Mouse (Mus musculus) forebrain, embryonic 16.5 days (tissue): ENCODE measurements around the gene Rmi2. TPM values are rescaled to one million over a fixed set of nuclear protein-coding genes. Genes with fewer than 3 reads are reported as not detected.
"Not testable (repeated sequence)": the region's sequence is repeated elsewhere in the genome, so short reads cannot be mapped to it uniquely, and the experiment has no call there.

Experiments used
- ATAC-seq: fragments of 200-750 bp; cut with Nextera tagmentation; 2 replicates; pipeline ENCODE4 v1.8.0; 2017; ENCODE audit warnings: mild to moderate bottlenecking, moderate library complexity
- H3K27ac ChIP-seq: fragments of 300-500 bp; sonication (generic); 2 replicates; pipeline ENCODE4 v1.5.1; 2014; ENCODE audit warnings: low read length, control low read depth
- H3K27me3 ChIP-seq: fragments of 300-500 bp; sonication (generic); replicated peaks from 2 replicates; pipeline ENCODE4 v1.6.1; 2014; ENCODE audit warnings: low read length; ENCODE audit not compliant: control insufficient read depth, insufficient read depth
- H3K36me3 ChIP-seq: fragments of 300-500 bp; sonication (generic); 2 replicates; pipeline ENCODE4 v1.6.1; 2014; ENCODE audit not compliant: control insufficient read depth, insufficient read depth
- H3K4me1 ChIP-seq: fragments of 300-500 bp; sonication (generic); replicated peaks from 2 replicates; pipeline ENCODE4 v1.6.1; 2014; ENCODE audit warnings: low read length; ENCODE audit not compliant: control insufficient read depth, insufficient read depth
- H3K4me2 ChIP-seq: fragments of 300-500 bp; sonication (generic); 2 replicates; pipeline ENCODE4 v1.6.1; 2014; ENCODE audit warnings: mild to moderate bottlenecking, low read length, control low read depth
- H3K4me3 ChIP-seq: fragments of 300-500 bp; sonication (generic); replicated peaks from 2 replicates; pipeline ENCODE4 v1.5.1; 2014; ENCODE audit warnings: mild to moderate bottlenecking, low read length, control low read depth
- H3K9ac ChIP-seq: fragments of 300-500 bp; sonication (generic); replicated peaks from 2 replicates; pipeline ENCODE4 v1.6.1; 2014; ENCODE audit warnings: low read depth, low read length, control low read depth
- H3K9me3 ChIP-seq: fragments of 300-500 bp; sonication (generic); 2 replicates; pipeline ENCODE4 v1.6.1; 2016; ENCODE audit warnings: low read length; ENCODE audit not compliant: control insufficient read depth
- WGBS: fragments of 180-500 bp; shearing (Covaris S2); extraction: QIAGEN DNeasy Blood & Tissue Kit; methylation state at CpG from one replicate; pipeline ENCODE4 v1.1.7; 2014; 5-methylcytosine and 5-hydroxymethylcytosine counted together
- polyA plus RNA-seq: library from polyadenylated mRNA; unstranded; fragments of >200 nt; fragmentation: Nextera tagmentation; extraction: Ambion mirVana; gene quantifications from 2 replicates; pipeline ENCODE4 v1.2.1, GENCODE M21; 2015

Rmi2 gene
- polyA plus RNA-seq, 1 experiment from 2014 or later = 0.94 TPM

DNA sequence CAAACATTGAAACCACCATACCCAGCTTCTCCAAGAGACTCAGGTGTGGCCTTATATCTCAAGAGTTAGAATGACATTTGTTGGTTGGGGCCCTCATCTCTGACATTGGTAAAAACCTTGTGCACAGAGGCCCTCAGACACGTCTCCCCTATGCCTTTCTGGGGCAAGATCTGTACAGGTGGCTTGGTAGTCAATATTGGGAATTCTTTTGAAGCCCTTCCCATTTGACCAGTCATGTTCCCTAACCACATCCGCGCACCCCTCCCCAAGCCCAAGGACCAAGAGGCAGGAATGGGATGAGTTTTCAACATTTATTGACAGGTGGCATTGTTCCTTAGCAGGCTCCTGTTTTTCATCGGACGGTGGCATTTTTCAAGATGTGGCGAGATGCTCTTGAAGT, 38.8 kb upstream of the Rmi2 start, which contains the start of gene Prm2:
Gene Prm2 (minus strand): TSS at position 101 of the 400 bp plus-strand sequence.
- Histone ChIP-seq H3K4me3 (no peak within 1 kb of the TSS), H3K9me3 (no peaks in the 10 kb centered on the region), H3K36me3 (no peaks in the 10 kb centered on the region), H3K9ac (no peak within 1 kb of the TSS), H3K27ac (no peak within 1 kb of the TSS), H3K4me1 (no peaks in the 10 kb centered on the region), H3K27me3 (0 out of 2 replicates have a peak, but pooled peaks cover 3% of the 10 kb centered on the region), H3K4me2 (no peak within 1 kb of the TSS)
- no peak for ATAC-seq
- WGBS = 77% methylated on average over 6 of the region's 6 CpGs

DNA sequence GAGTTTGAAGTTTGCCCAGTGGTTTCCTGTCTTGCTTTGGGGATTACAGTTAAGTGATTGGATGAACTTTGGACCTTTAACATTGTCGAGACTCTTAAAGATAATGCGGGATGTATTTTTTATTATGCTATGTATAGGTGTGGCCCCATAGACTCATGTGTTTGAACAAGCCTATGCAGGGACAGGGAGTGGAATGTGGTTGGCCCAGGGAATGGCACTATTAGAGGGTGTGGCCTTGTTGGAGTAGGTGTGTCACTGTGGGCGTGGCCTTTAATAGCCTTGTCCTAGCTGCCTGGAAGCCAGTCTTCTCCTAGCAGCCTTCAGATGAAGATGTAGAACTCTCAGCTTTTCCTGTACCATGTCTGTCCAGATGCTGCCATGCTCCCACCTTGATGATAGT, 32.4 kb upstream of the Rmi2 start:
- not testable (repeated sequence) for H3K4me1 ChIP-seq, H3K9ac ChIP-seq, H3K4me2 ChIP-seq, H3K27me3 ChIP-seq, H3K27ac ChIP-seq, H3K4me3 ChIP-seq, H3K36me3 ChIP-seq, H3K9me3 ChIP-seq, ATAC-seq
- WGBS = 93% methylated on average over 3 of the region's 3 CpGs

DNA sequence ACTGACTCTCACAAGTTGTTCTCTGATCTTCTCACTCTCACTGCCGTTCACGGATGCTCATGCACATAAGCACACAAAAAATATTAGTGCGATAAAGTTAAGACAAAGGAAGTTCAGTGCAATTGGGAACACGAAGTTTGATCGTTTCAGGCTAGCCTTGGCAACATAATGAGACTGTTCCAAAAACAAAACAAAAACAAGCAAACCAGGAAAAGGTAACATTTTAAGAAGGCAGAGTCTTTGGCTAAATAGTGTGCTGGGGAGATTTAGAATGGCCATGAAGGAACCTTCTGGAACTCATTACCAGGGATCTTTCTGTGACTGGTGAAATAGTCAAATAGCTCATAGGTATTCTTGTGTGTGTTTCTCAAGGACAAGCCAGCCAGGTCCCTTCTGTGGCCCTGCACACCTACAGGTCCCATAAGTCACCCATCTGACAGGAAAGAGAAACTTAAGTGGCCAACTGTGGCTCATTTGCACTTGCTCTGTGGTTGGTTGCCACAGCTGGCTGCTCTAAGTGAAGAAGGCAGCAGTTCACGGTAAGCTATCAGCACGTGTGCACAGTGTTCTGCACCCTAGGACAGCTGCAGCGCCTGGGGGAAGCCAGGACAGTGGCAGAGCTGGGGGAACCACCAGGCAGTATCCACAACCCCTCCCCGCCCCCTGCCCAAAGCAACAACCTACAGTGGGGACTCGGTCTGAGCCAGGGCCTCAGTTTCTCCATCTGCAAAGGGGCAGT, 28.9 kb upstream of the Rmi2 start, which contains the start of gene Prm1:
Gene Prm1 (minus strand): TSS at position 51 of the 739 bp plus-strand sequence.
- no peak within 1 kb of the TSS for H3K4me3 ChIP-seq
- H3K27me3 ChIP-seq = no peaks in the 10 kb centered on the region
- no peak within 1 kb of the TSS for H3K9ac ChIP-seq
- no peaks in the 10 kb centered on the region for H3K4me1 ChIP-seq
- no peaks in the 10 kb centered on the region for H3K9me3 ChIP-seq
- WGBS = 76% methylated on average over 10 of the region's 10 CpGs
- ATAC-seq = no peak
- no peaks in the 10 kb centered on the region for H3K36me3 ChIP-seq
- no peak within 1 kb of the TSS for H3K4me2 ChIP-seq
- no peak within 1 kb of the TSS for H3K27ac ChIP-seq

GRCm38 (mm10) chr16:10810376-10810775, 24.5 kb upstream of the Rmi2 start:
- ATAC-seq = no peak
- Histone ChIP-seq H3K27ac (no peak overlapping the region), H3K4me1 (no peaks in the 10 kb centered on the region), H3K4me2 (no peak overlapping the region), H3K9me3 (no peaks in the 10 kb centered on the region), H3K36me3 (no peaks in the 10 kb centered on the region), H3K27me3 (no peaks in the 10 kb centered on the region), H3K4me3 (no peak overlapping the region), H3K9ac (no peak overlapping the region)
- WGBS = 95% methylated on average over 1 of the region's 1 CpGs

- Histone ChIP-seq H3K4me2 (no peak within 1 kb of the TSS), H3K27ac (no peak within 1 kb of the TSS), H3K9me3 (no peaks in the 10 kb centered on the region), H3K4me3 (no peak within 1 kb of the TSS), H3K27me3 (no peaks in the 10 kb centered on the region), H3K9ac (no peak within 1 kb of the TSS), H3K4me1 (no peaks in the 10 kb centered on the region), H3K36me3 (no peaks in the 10 kb centered on the region)
- 84% methylated on average over 2 of the region's 2 CpGs for WGBS
- no peak for ATAC-seq
Observed at GRCm38 (mm10) chr16:10812865-10813371, 21.9 kb upstream of the Rmi2 start, which contains the start of gene Gm11172. TSS of gene Gm11172 (plus strand) at chr16:10812915.

GRCm38 (mm10) chr16:10813726-10814125, 21.1 kb upstream of the Rmi2 start:
- Histone ChIP-seq H3K4me2 (no peak overlapping the region), H3K27ac (no peak overlapping the region), H3K4me3 (no peak overlapping the region), H3K27me3 (no peaks in the 10 kb centered on the region), H3K9ac (no peak overlapping the region), H3K4me1 (no peaks in the 10 kb centered on the region), H3K9me3 (no peaks in the 10 kb centered on the region), H3K36me3 (no peaks in the 10 kb centered on the region)
- 71% methylated on average over 4 of the region's 4 CpGs for WGBS
- ATAC-seq = no peak

- Histone ChIP-seq H3K4me2 (no peak overlapping the region), H3K4me1 (no peaks in the 10 kb centered on the region), H3K4me3 (no peak overlapping the region), H3K9ac (no peak overlapping the region), H3K27me3 (no peaks in the 10 kb centered on the region), H3K9me3 (no peaks in the 10 kb centered on the region), H3K27ac (no peak overlapping the region), H3K36me3 (no peaks in the 10 kb centered on the region)
- 94% methylated on average over 4 of the region's 4 CpGs for WGBS
- no peak for ATAC-seq
Observed at GRCm38 (mm10) chr16:10814864-10815263, 20.0 kb upstream of the Rmi2 start.

DNA sequence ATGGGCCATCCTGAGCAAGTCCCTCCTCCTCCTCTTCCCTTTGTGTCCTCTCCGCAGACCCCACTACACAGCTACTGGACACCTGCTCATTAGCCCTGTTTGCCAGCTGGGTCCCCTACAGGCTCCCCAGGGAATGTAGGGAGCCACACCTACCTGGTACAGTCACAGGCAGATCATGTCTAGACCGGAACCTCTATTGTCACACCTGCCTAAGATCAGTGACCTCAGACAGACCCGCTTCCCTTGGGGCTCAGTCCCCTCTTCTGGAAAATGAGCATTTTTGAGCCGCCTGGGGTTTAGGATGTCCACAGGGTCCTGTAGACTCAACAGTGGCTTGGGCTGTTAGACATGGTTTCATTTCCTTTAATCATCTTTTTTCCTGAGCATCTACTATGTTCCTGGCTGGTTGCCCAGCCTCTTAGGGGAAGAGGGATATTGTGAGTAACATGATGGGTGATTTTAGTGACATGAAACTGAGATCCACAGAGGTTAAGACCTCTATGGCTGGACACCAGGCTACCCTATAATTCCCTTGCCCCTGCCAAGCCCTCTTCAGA, 16.2 kb upstream of the Rmi2 start:
- Histone ChIP-seq H3K4me1 (no peaks in the 10 kb centered on the region), H3K27ac (no peak overlapping the region), H3K9me3 (no peaks in the 10 kb centered on the region), H3K27me3 (no peaks in the 10 kb centered on the region), H3K36me3 (no peaks in the 10 kb centered on the region), H3K4me2 (no peak overlapping the region), H3K9ac (no peak overlapping the region), H3K4me3 (no peak overlapping the region)
- no peak for ATAC-seq
- 84% methylated on average over 4 of the region's 4 CpGs for WGBS

DNA sequence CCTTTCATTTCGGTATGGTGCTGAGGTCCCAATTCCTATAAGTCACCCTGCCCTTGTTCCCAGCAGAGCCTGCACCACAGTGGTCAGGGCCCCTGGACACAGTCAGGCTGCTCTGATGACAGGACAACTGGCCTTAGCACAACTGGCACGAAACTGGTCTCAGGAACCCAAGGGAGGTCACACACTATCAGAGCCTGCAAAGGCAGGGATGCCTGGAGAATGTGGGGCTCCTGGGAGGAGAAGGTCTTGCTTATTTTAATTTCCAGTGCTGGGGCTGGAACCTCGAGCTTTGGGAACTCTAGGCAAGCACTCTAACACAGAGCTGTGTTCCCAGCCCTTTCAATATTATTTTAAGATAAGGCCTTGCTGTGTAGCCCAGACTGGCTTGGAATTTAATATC, 14.9 kb upstream of the Rmi2 start:
- H3K9me3 ChIP-seq = no peaks in the 10 kb centered on the region
- H3K36me3 ChIP-seq = no peaks in the 10 kb centered on the region
- no peaks in the 10 kb centered on the region for H3K4me1 ChIP-seq
- H3K27me3 ChIP-seq = no peaks in the 10 kb centered on the region
- no peak overlapping the region for H3K27ac ChIP-seq
- H3K9ac ChIP-seq = no peak overlapping the region
- H3K4me2 ChIP-seq = no peak overlapping the region
- no peak for ATAC-seq
- 75% methylated on average over 3 of the region's 3 CpGs for WGBS
- H3K4me3 ChIP-seq = no peak overlapping the region
